Mouse (Mus musculus) intestine, embryonic 16.5 days (tissue): ENCODE data around the gene Tmem59. TPM values are rescaled to one million over a fixed set of nuclear protein-coding genes. Genes with fewer than 3 reads are reported as not detected.
A peak's percentile ranks its signal among the peaks of the same experiment; 100 is the strongest.

Experiments used
- ATAC-seq: fragments of 200-750 bp; cut with Nextera tagmentation; 2 replicates; pipeline ENCODE4 v1.8.0; 2017; ENCODE audit warnings: moderate TSS enrichment, moderate library complexity
- H3K27ac ChIP-seq: fragments of 300-500 bp; sonication (generic); 2 replicates; pipeline ENCODE4 v1.5.1; 2014; ENCODE audit warnings: mild to moderate bottlenecking, low read length
- H3K27me3 ChIP-seq: fragments of 300-500 bp; sonication (generic); replicated peaks from 2 replicates; pipeline ENCODE4 v1.6.1; 2014; ENCODE audit warnings: low read length, control low read depth, mixed read lengths; ENCODE audit not compliant: control insufficient read depth, insufficient read depth
- H3K36me3 ChIP-seq: fragments of 300-500 bp; sonication (generic); 2 replicates; pipeline ENCODE4 v1.6.1; 2014; ENCODE audit warnings: low read length, control low read depth; ENCODE audit not compliant: control insufficient read depth, insufficient read depth
- H3K4me1 ChIP-seq: fragments of 300-500 bp; sonication (generic); 2 replicates; pipeline ENCODE4 v1.6.1; 2014; ENCODE audit warnings: low read length, control low read depth, mixed read lengths; ENCODE audit not compliant: control insufficient read depth, insufficient read depth
- H3K4me2 ChIP-seq: fragments of 300-500 bp; sonication (generic); 2 replicates; pipeline ENCODE4 v1.6.1; 2014; ENCODE audit warnings: low read depth, low read length, control low read depth
- H3K4me3 ChIP-seq: fragments of 300-500 bp; sonication (generic); 2 replicates; pipeline ENCODE4 v1.5.1; 2014; ENCODE audit warnings: mild to moderate bottlenecking, low read length
- H3K9ac ChIP-seq: fragments of 300-500 bp; sonication (generic); 2 replicates; pipeline ENCODE4 v1.6.1; 2014; ENCODE audit warnings: low read depth, low read length
- H3K9me3 ChIP-seq: fragments of 300-500 bp; sonication (generic); 2 replicates; pipeline ENCODE4 v1.6.1; 2016; ENCODE audit warnings: low read length, control low read depth; ENCODE audit not compliant: control insufficient read depth
- WGBS: fragments of 180-500 bp; shearing (Covaris S2); extraction: QIAGEN DNeasy Blood & Tissue Kit; methylation state at CpG from one replicate; pipeline ENCODE4 v1.1.7; 2014; 5-methylcytosine and 5-hydroxymethylcytosine counted together
- polyA plus RNA-seq: library from polyadenylated mRNA; unstranded; fragments of >200 nt; fragmentation: Nextera tagmentation; extraction: Ambion mirVana; gene quantifications from 2 replicates; pipeline ENCODE4 v1.2.1, GENCODE M21; 2015

Gene Tmem59
- polyA plus RNA-seq, 1 experiment from 2014 or later = 449 TPM

DNA sequence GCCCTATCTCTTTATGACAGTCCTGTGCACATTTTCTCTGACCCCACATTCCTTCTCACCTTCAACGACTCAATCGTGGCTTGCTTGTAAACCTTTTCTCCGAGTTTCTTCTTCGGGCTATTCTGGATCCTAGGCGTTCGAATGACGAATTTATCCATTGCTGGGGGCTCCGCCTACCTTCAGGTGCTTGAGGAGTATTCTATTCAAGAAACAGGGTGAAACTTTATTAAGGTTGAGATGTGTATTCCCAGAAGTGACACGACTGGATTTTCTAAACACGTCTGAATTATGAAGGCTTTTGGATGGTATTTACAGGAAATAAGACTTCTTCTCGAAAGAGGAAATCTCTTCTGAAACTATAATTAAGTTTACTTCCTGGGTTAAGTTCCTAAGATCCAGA is 693 bp upstream of the Tmem59 start:
- ATAC-seq = no peak
- 27% methylated on average over 11 of the region's 11 CpGs for WGBS
- Histone ChIP-seq H3K9me3 (no peaks in the 10 kb centered on the region), H3K36me3 (no peaks in the 10 kb centered on the region), H3K4me3 (peak overlapping the region; percentile 99), H3K4me2 (peak overlapping the region; percentile 77), H3K9ac (peak overlapping the region; percentile 94), H3K27ac (peak overlapping the region; percentile 100), H3K27me3 (no peaks in the 10 kb centered on the region), H3K4me1 (peaks cover 24% of the 10 kb centered on the region)

DNA sequence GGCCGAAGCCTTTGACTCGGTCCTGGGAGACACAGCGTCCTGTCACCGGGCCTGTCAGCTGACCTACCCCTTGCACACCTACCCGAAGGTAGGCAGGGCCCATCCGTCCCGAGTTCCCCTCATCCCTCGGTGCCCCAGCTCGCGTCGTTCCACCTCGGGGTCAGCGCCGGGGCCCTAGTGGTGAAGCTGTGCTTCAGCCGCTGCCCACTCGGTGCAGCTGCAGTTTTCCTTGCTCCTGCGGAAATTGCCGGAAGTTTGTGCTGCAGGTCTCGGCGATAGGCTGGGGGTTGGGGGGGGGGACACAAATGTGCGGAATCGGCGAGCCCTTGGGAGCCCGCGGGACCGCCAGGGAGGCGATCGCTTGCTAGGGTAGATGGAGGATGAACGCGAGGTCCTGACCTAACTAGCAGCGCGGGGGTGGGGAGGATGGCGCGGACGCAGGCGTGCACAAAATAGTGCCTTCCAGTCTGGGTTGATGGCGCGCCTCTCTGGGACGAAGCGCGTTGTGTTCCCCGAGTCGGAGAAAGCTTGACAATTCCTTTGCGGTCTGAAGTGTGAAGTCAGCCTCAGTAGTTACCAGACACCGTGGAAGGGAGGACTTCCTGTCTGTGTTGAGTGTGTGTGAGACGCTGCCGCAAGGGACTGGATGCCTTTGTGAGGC is 761 bp downstream of the Tmem59 start, which contains the start of gene Tceanc2:
TSS of gene Tceanc2 (minus strand) at position 287 of the 661 bp plus-strand sequence.
- ATAC-seq = peak; percentile 24
- peak within 1 kb of the TSS; percentile 77 for H3K4me2 ChIP-seq
- peak within 1 kb of the TSS; percentile 99 for H3K4me3 ChIP-seq
- peak within 1 kb of the TSS; percentile 100 for H3K27ac ChIP-seq
- WGBS = under 1% methylated on average over 47 of the region's 47 CpGs
- peak within 1 kb of the TSS; percentile 94 for H3K9ac ChIP-seq
- H3K27me3 ChIP-seq = no peaks in the 10 kb centered on the region
- H3K4me1 ChIP-seq = peaks cover 30% of the 10 kb centered on the region
- H3K9me3 ChIP-seq = no peaks in the 10 kb centered on the region
- no peaks in the 10 kb centered on the region for H3K36me3 ChIP-seq

DNA sequence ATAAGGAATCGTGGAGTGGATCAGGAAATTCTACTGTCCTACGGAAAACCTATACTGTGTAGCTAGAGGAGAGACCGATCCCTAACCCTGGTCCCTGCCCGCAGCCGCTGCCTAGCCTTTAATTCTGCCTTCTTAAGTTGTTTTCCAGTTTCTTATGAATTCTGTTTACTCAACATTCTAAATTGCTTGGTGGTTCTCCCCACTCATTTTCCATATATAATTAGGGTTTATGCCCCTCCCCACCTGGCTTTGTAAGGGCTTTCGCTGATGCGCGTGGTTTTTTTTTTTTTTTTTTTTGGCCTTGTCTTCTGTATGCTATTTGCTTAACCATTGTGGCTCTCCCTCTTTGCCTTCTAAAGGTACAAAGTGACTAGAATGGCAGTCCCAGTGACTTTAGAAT is 1.4 kb downstream of the Tmem59 start:
- Histone ChIP-seq H3K4me1 (peaks cover 30% of the 10 kb centered on the region), H3K4me3 (peak overlapping the region; percentile 99), H3K27ac (peak overlapping the region; percentile 100), H3K27me3 (no peaks in the 10 kb centered on the region), H3K36me3 (no peaks in the 10 kb centered on the region), H3K9ac (peak overlapping the region; percentile 94), H3K4me2 (peak overlapping the region; percentile 65), H3K9me3 (no peaks in the 10 kb centered on the region)
- WGBS = 1% methylated on average over 8 of the region's 8 CpGs
- no peak for ATAC-seq

DNA sequence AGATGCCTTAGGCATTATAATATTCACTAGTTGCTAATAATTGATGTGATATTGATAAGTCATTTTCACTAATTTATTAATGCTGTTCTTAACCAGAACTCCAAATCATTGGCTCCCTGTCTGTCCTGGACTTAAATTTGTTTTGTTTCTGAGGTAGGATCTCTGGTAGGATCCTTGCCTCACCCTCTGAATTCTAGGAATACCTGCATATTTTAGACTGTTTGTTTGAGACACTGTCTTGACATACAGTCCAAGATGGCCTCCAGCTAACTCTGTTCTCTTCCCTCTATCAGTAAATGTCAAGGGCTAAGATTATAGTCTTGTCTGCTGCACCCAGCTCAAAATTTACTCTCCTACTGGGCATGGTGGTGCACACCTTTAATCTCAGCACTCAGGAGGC is 2.5 kb downstream of the Tmem59 start:
- ATAC-seq = no peak
- Histone ChIP-seq H3K36me3 (no peaks in the 10 kb centered on the region), H3K27me3 (no peaks in the 10 kb centered on the region), H3K4me2 (no peak overlapping the region), H3K4me1 (peaks cover 30% of the 10 kb centered on the region), H3K27ac (no peak overlapping the region), H3K4me3 (no peak overlapping the region), H3K9ac (no peak overlapping the region), H3K9me3 (no peaks in the 10 kb centered on the region)

DNA sequence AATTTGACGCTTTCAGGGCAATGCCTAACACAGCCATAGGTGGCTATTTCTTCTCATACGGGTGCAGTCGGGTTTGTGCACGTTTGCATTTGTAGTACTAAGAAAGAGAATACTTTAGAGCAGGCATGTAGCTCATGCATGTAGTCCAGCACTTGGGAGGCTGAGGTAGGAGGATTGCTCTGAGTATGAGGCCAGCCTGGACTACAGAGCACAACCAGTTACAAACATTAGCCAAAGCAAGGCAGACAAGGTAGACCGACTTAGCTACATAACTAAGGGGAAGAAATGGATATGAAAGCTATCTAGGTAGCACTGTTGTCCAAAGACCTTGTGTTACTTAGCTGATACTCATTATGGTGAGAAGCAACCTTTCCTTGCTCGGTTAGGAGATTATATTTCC is 3.7 kb downstream of the Tmem59 start:
- Histone ChIP-seq H3K36me3 (no peaks in the 10 kb centered on the region), H3K4me2 (no peak overlapping the region), H3K27ac (no peak overlapping the region), H3K4me1 (peaks cover 30% of the 10 kb centered on the region), H3K9me3 (no peaks in the 10 kb centered on the region), H3K9ac (no peak overlapping the region), H3K27me3 (no peaks in the 10 kb centered on the region), H3K4me3 (no peak overlapping the region)
- ATAC-seq = no peak
- 87% methylated on average over 6 of the region's 6 CpGs for WGBS

DNA sequence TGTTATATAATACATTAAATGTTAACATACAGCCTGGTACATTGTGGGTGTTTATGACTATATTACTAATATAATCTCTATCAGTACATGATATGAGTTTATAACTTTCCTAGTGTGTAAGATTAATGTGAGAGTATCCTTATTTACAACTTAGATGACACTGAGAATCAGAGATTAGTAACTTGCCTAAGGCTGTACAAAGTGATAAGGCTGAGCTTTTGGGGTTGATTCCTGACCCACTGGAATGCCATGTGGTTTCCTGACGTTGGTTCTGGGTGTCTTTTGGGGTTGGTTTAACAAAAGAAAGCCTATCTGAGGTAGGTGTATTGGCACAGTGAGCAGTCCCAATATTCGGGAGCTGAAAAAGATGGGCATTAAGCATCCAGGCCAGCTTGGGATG is 4.6 kb downstream of the Tmem59 start:
- H3K4me2 ChIP-seq = no peak overlapping the region
- H3K27ac ChIP-seq = no peak overlapping the region
- peaks cover 28% of the 10 kb centered on the region for H3K4me1 ChIP-seq
- no peak overlapping the region for H3K4me3 ChIP-seq
- H3K9ac ChIP-seq = no peak overlapping the region
- no peak for ATAC-seq
- H3K36me3 ChIP-seq = no peaks in the 10 kb centered on the region
- 56% methylated on average over 2 of the region's 2 CpGs for WGBS
- no peaks in the 10 kb centered on the region for H3K27me3 ChIP-seq
- H3K9me3 ChIP-seq = no peaks in the 10 kb centered on the region

DNA sequence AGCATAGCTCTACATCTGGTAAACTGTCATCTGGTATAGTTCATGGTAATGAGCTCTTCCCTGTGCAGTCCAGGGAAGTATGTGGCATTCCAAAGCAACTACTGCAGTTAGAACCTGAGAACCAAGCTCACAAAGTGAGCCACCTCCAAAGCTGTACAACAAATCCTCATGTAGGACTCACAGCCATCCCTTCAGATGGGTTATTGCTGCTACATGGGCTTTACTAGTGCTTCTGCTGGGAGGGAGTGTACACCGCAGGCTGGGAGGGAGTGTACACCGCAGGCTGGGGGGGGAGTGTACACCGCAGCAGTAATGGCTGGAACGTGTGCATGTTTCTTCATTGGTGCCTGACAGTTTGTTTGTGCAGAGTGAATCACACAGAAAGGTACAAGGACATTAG is 5.0 kb downstream of the Tmem59 start:
- peaks cover 28% of the 10 kb centered on the region for H3K4me1 ChIP-seq
- no peak overlapping the region for H3K9ac ChIP-seq
- WGBS = 72% methylated on average over 4 of the region's 4 CpGs
- no peaks in the 10 kb centered on the region for H3K36me3 ChIP-seq
- no peak for ATAC-seq
- H3K9me3 ChIP-seq = no peaks in the 10 kb centered on the region
- no peak overlapping the region for H3K4me3 ChIP-seq
- no peaks in the 10 kb centered on the region for H3K27me3 ChIP-seq
- H3K27ac ChIP-seq = no peak overlapping the region
- H3K4me2 ChIP-seq = no peak overlapping the region

DNA sequence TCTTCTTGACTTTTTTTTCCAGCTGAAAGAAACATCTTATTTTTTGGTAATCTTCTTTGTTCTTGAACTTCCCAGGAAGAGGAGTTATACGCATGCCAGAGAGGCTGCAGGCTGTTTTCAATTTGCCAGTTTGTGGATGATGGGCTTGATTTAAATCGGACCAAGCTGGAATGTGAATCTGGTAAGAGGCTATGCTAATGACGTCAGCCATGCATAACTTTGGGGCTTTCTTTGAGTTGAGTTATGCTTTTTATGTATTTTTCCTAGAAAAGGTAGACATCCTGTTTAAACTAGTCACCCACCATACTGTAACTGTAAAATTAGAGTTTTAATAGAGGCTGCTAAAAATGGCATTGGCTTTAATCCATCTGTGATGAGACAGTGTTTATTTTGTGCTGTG is 7.5 kb downstream of the Tmem59 start:
- Histone ChIP-seq H3K36me3 (0 out of 2 replicates have a peak, but pooled peaks cover 2% of the 10 kb centered on the region), H3K27ac (no peak overlapping the region), H3K9ac (no peak overlapping the region), H3K27me3 (no peaks in the 10 kb centered on the region), H3K4me1 (peaks cover 16% of the 10 kb centered on the region), H3K9me3 (no peaks in the 10 kb centered on the region), H3K4me3 (no peak overlapping the region), H3K4me2 (no peak overlapping the region)
- no peak for ATAC-seq
- WGBS = 61% methylated on average over 3 of the region's 3 CpGs

DNA sequence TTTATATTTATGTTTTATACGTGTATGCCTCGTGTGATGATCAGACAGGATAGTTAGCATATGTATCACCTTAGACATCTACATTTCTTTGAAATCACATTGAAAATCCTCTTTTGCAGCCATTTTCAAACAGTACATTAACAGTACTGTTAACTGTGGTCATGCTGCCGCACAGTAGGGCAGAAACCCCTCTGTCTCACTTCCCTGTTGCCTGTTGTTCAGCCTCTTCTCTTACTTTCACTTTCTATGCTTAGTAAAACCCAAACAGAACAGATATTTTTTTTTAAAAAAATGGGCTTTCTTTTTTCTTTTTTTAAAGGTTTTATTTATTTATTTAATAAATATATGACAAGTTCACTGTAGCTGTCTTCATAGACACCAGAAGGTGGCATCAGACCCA is 15.6 kb downstream of the Tmem59 start:
- Histone ChIP-seq H3K4me1 (no peaks in the 10 kb centered on the region), H3K27me3 (no peaks in the 10 kb centered on the region), H3K9me3 (no peaks in the 10 kb centered on the region), H3K27ac (no peak overlapping the region), H3K4me2 (no peak overlapping the region), H3K4me3 (no peak overlapping the region), H3K36me3 (peaks cover 17% of the 10 kb centered on the region), H3K9ac (no peak overlapping the region)
- no peak for ATAC-seq
- WGBS = 92% methylated on average over 3 of the region's 3 CpGs

DNA sequence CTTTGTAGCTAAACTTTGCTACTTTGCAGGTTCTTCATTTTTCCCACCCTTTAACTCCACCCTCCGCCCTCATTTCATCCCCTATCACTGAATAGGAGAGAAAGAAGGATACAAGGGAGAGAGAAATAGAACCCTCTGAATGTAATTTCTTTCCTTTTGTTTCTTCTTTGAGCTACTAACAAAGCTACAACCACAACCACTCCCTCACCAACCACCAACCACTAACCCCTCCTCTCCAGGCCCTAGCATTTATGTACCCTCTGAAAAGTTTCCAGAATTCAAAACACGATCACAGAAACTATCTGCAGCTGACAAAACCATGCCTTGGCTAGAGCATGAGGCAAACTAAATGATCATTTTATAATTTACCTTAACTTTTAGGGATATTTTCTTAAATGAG is 18.3 kb downstream of the Tmem59 start:
- Histone ChIP-seq H3K9ac (no peak overlapping the region), H3K9me3 (no peaks in the 10 kb centered on the region), H3K36me3 (peaks cover 14% of the 10 kb centered on the region), H3K27ac (no peak overlapping the region), H3K4me3 (no peak overlapping the region), H3K4me1 (no peaks in the 10 kb centered on the region), H3K4me2 (no peak overlapping the region), H3K27me3 (no peaks in the 10 kb centered on the region)
- WGBS = 93% methylated on average over 2 of the region's 2 CpGs
- ATAC-seq = no peak
